Comparison of ENCODE assay signal across 8 mouse cellular contexts in genomic region chr7:81211760-81212159, GRCm38 (mm10). TPM values are rescaled to one million over a fixed set of nuclear protein-coding genes. Genes with fewer than 3 reads are reported as not detected.
DNase-seq lines count a peak whose midpoint lies in the region; ATAC-seq lines count a peak whose summit lies in the region.

No protein-coding gene starts in this region.

- WGBS in forebrain, embryonic 10.5 days, result 2% methylated on average over 8 of the region's 8 CpGs
- WGBS in forebrain, embryonic 16.5 days, result 3% methylated on average over 8 of the region's 8 CpGs
- 4% methylated on average over 8 of the region's 8 CpGs for WGBS in limb, embryonic 10.5 days

- H3K27ac ChIP-seq in forebrain, embryonic 10.5 days, result no peak overlapping the region
- no peak overlapping the region for H3K27ac ChIP-seq in forebrain, embryonic 16.5 days (ENCODE audit: low read length)
- no peak overlapping the region for H3K27ac ChIP-seq in limb, embryonic 10.5 days

- peaks cover 42% of the 10 kb centered on the region for H3K4me1 ChIP-seq in forebrain, embryonic 10.5 days
- H3K4me1 ChIP-seq in forebrain, embryonic 16.5 days (replicated peaks; ENCODE audit: control insufficient read depth, insufficient read depth, low read length), result peaks cover 15% of the 10 kb centered on the region
- H3K4me1 ChIP-seq in limb, embryonic 10.5 days, result peaks cover 40% of the 10 kb centered on the region

- peak overlapping the region; percentile 48 for H3K4me3 ChIP-seq in forebrain, embryonic 10.5 days
- no peak overlapping the region for H3K4me3 ChIP-seq in forebrain, embryonic 16.5 days (replicated peaks; ENCODE audit: low read length)
- peak overlapping the region; percentile 55 for H3K4me3 ChIP-seq in limb, embryonic 10.5 days

- H3K9ac ChIP-seq in forebrain, embryonic 16.5 days (replicated peaks; ENCODE audit: low read depth, low read length), result no peak overlapping the region

- H3K4me2 ChIP-seq in forebrain, embryonic 16.5 days (ENCODE audit: low read length), result no peak overlapping the region

- no peaks in the 10 kb centered on the region for H3K9me3 ChIP-seq in forebrain, embryonic 10.5 days
- no peaks in the 10 kb centered on the region for H3K9me3 ChIP-seq in forebrain, embryonic 16.5 days (ENCODE audit: control insufficient read depth, low read length)
- H3K9me3 ChIP-seq in limb, embryonic 10.5 days (replicated peaks), result no peaks in the 10 kb centered on the region

- H3K27me3 ChIP-seq in forebrain, embryonic 10.5 days (ENCODE audit: poor library complexity, severe bottlenecking), result peaks cover 91% of the 10 kb centered on the region
- H3K27me3 ChIP-seq in forebrain, embryonic 16.5 days (replicated peaks; ENCODE audit: control insufficient read depth, insufficient read depth, low read length), result peaks cover 52% of the 10 kb centered on the region
- peaks cover 80% of the 10 kb centered on the region for H3K27me3 ChIP-seq in limb, embryonic 10.5 days (ENCODE audit: low read depth, poor library complexity, severe bottlenecking)

- no peaks in the 10 kb centered on the region for H3K36me3 ChIP-seq in forebrain, embryonic 10.5 days (replicated peaks)
- H3K36me3 ChIP-seq in forebrain, embryonic 16.5 days (ENCODE audit: control insufficient read depth, insufficient read depth), result no peaks in the 10 kb centered on the region
- no peaks in the 10 kb centered on the region for H3K36me3 ChIP-seq in limb, embryonic 10.5 days

- peak; percentile 21 for DNase-seq in forebrain, embryonic 10.5 days (ENCODE audit: extremely low spot score, low spot score)
- DNase-seq in embryo, embryonic 10.5 days (ENCODE audit: low spot score), result peak; percentile 58
- DNase-seq in heart, postnatal 25 days (ENCODE audit: low spot score), result peak; percentile 20
- DNase-seq in limb, embryonic 10.5 days (ENCODE audit: low spot score), result peak; percentile 51
- peak; percentile 35 for DNase-seq in retina, embryonic 14.5 days (ENCODE audit: low spot score)

- ATAC-seq in forebrain, embryonic 16.5 days, result no peak
- no peak for ATAC-seq in activated CD4-positive, CD25-positive, alpha-beta regulatory T cell, adult 4 months
- ATAC-seq in erythroblast, adult 5-6 weeks (replicated peaks; ENCODE audit: low FRiP score, poor library complexity, severe bottlenecking), result no peak

- intact Hi-C loops in heart, postnatal 25 days (cut with DNase I), result no loop called here

RNA-seq across cellular contexts. Expression of gene Pde8a, which starts 1.6 kb away (rescaled TPM):
- polyA plus RNA-seq in forebrain, embryonic 10.5 days (2016; fragmentation: Nextera tagmentation; extraction: Ambion mirVana), result 1.6 and 2.0 TPM in 2 replicates
- polyA plus RNA-seq in forebrain, embryonic 16.5 days (2015; fragmentation: Nextera tagmentation; extraction: Ambion mirVana), result 2.1 and 2.3 TPM in 2 replicates
- total RNA-seq in heart, postnatal 25 days (2021), result 10 to 100 TPM in 1 of 2 experiments, 1 to 10 TPM in 1; 9.7 to 10.1 TPM
- polyA plus RNA-seq in limb, embryonic 10.5 days (2016; fragmentation: Nextera tagmentation; extraction: Ambion mirVana), result 3.2 and 3.3 TPM in 2 replicates
- 1 to 10 TPM; 1.1 to 2.3 TPM for polyA plus RNA-seq in activated CD4-positive, CD25-positive, alpha-beta regulatory T cell, adult 4 months (2017; shearing (Covaris generic))
- total RNA-seq in erythroblast, adult 5-6 weeks (2015; ENCODE audit: low replicate concordance), result 6.3 and 6.5 TPM in 2 replicates
- total RNA-seq in erythroblast, adult 5-6 weeks (2017; ENCODE audit: low replicate concordance), result 1.5 and 5.9 TPM in 2 replicates
